13 mouse cellular contexts compared by ENCODE assay signal in the genomic region with DNA sequence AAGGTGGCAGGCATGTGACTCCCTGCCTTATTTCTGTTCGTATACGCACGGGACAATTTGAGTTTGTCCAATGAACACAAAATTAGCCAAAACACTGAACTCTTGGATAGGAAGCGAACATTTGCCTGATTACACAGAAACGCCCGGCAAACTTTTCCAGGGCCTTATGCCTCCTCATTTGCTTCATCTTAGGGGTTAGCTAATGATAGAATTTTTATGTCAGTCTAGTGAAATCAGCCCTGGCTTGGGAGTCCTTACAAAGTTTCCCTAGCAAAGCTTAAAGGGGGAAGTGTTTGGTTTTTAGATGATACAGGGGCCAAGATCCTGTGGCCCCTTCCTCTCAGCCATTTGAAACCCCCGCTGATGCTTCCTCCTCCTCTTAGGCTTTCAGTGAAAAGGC.
A peak's percentile ranks its signal among the peaks of the same experiment; 100 is the strongest.
DNase-seq lines count a peak whose midpoint lies in the region; ATAC-seq lines count a peak whose summit lies in the region.
"Had no signal": no experiment of that assay in that cellular context is flagged by ENCODE, and none has a peak within 500 bp of the region (broad histone marks: within the 10 kb centered on the region; RNA-seq: fewer than 3 reads in every experiment).

No protein-coding gene starts in this region.

- DNase-seq in kidney, adult 18-20 months, result no peak
- no peak for DNase-seq in limb, embryonic 11.5 days (ENCODE audit: low spot score)
- DNase-seq in left cerebral cortex, adult 18-20 months (ENCODE audit: low spot score in 2 of 2), result no peak
- no peak for DNase-seq in right cerebral cortex, postnatal 10 days (ENCODE audit: low spot score in 2 of 2)
- DNase-seq in heart, adult 11 months, result no peak
- DNase-seq: adrenal gland, adult 2 months; cerebellum, postnatal 25 days; lung, adult 18-20 months had no signal

- H3K4me2 ChIP-seq in kidney, embryonic 16.5 days (replicated peaks; ENCODE audit: low read depth, low read length), result peak overlapping the region; percentile 24
- H3K4me2 ChIP-seq in forebrain, embryonic 15.5 days (replicated peaks), result peak overlapping the region; percentile 7; the same call in 1 of the 2 replicates
- H3K4me2 ChIP-seq in limb, embryonic 11.5 days (ENCODE audit: low read depth, severe bottlenecking), result peak overlapping the region; percentile 21; the same call in 1 of the 2 replicates
- peak overlapping the region; percentile 32 for H3K4me2 ChIP-seq in neural tube, embryonic 13.5 days
- H3K4me2 ChIP-seq: stomach, embryonic 15.5 days had no signal

- 22% methylated on average over 7 of the region's 7 CpGs for WGBS in kidney, embryonic 16.5 days
- 14% methylated on average over 7 of the region's 7 CpGs for WGBS in forebrain, embryonic 15.5 days
- 13% methylated on average over 7 of the region's 7 CpGs for WGBS in limb, embryonic 11.5 days
- 23% methylated on average over 7 of the region's 7 CpGs for WGBS in neural tube, embryonic 13.5 days

- H3K9ac ChIP-seq in kidney, embryonic 16.5 days (replicated peaks; ENCODE audit: low read length), result no peak overlapping the region
- no peak overlapping the region for H3K9ac ChIP-seq in forebrain, embryonic 15.5 days (replicated peaks)
- no peak overlapping the region for H3K9ac ChIP-seq in limb, embryonic 11.5 days (ENCODE audit: low read length)
- H3K9ac ChIP-seq in neural tube, embryonic 13.5 days, result no peak overlapping the region
- H3K9ac ChIP-seq: stomach, embryonic 15.5 days had no signal

- H3K4me3 ChIP-seq in kidney, embryonic 16.5 days (ENCODE audit: low read length), result 0 out of 2 replicates have a peak overlapping the region, but pooled peaks have one; percentile 6
- no peak overlapping the region for H3K4me3 ChIP-seq in forebrain, embryonic 15.5 days
- no peak overlapping the region for H3K4me3 ChIP-seq in limb, embryonic 11.5 days (ENCODE audit: low read depth, low read length)
- no peak overlapping the region for H3K4me3 ChIP-seq in neural tube, embryonic 13.5 days
- H3K4me3 ChIP-seq: megakaryocyte, embryonic 14.5 days; stomach, embryonic 15.5 days had no signal

- no peaks in the 10 kb centered on the region for H3K36me3 ChIP-seq in kidney, embryonic 16.5 days (ENCODE audit: insufficient read depth, low read length)
- no peaks in the 10 kb centered on the region for H3K36me3 ChIP-seq in forebrain, embryonic 15.5 days
- H3K36me3 ChIP-seq in limb, embryonic 11.5 days (ENCODE audit: control insufficient read depth, insufficient read depth, low read length), result no peaks in the 10 kb centered on the region
- no peaks in the 10 kb centered on the region for H3K36me3 ChIP-seq in neural tube, embryonic 13.5 days
- H3K36me3 ChIP-seq: stomach, embryonic 15.5 days had no signal

- no peak for ATAC-seq in kidney, embryonic 16.5 days (ENCODE audit: low FRiP score, low TSS enrichment)
- ATAC-seq in forebrain, embryonic 15.5 days (replicated peaks), result no peak
- ATAC-seq in limb, embryonic 11.5 days (ENCODE audit: insufficient number of reproducible peaks, low FRiP score, low TSS enrichment, low read depth), result no peak
- no peak for ATAC-seq in neural tube, embryonic 13.5 days (ENCODE audit: low read depth)

- no peaks in the 10 kb centered on the region for H3K9me3 ChIP-seq in kidney, embryonic 16.5 days (ENCODE audit: low read length)
- H3K9me3 ChIP-seq in forebrain, embryonic 15.5 days, result no peaks in the 10 kb centered on the region
- no peaks in the 10 kb centered on the region for H3K9me3 ChIP-seq in limb, embryonic 11.5 days (ENCODE audit: control insufficient read depth, low read length)
- no peaks in the 10 kb centered on the region for H3K9me3 ChIP-seq in neural tube, embryonic 13.5 days
- H3K9me3 ChIP-seq: megakaryocyte, embryonic 14.5 days; stomach, embryonic 15.5 days had no signal

- peaks cover 37% of the 10 kb centered on the region for H3K4me1 ChIP-seq in kidney, embryonic 16.5 days (ENCODE audit: insufficient read depth, low read length)
- H3K4me1 ChIP-seq in forebrain, embryonic 15.5 days, result peaks cover 19% of the 10 kb centered on the region
- peaks cover 41% of the 10 kb centered on the region for H3K4me1 ChIP-seq in limb, embryonic 11.5 days (ENCODE audit: control insufficient read depth, insufficient read depth, low read length)
- H3K4me1 ChIP-seq in neural tube, embryonic 13.5 days (replicated peaks), result peaks cover 42% of the 10 kb centered on the region
- H3K4me1 ChIP-seq: megakaryocyte, embryonic 14.5 days; stomach, embryonic 15.5 days had no signal

- peak overlapping the region; percentile 45 for H3K27ac ChIP-seq in kidney, embryonic 16.5 days (ENCODE audit: low read length)
- H3K27ac ChIP-seq in forebrain, embryonic 15.5 days (replicated peaks), result no peak overlapping the region
- H3K27ac ChIP-seq in limb, embryonic 11.5 days (replicated peaks; ENCODE audit: low read depth, low read length), result peak overlapping the region; percentile 81
- H3K27ac ChIP-seq in neural tube, embryonic 13.5 days (replicated peaks), result no peak overlapping the region
- H3K27ac ChIP-seq: stomach, embryonic 15.5 days had no signal

- H3K27me3 ChIP-seq in kidney, embryonic 16.5 days (ENCODE audit: insufficient read depth, low read length), result no peaks in the 10 kb centered on the region; the same call in 1 of the 2 replicates
- no peaks in the 10 kb centered on the region for H3K27me3 ChIP-seq in forebrain, embryonic 15.5 days
- H3K27me3 ChIP-seq in limb, embryonic 11.5 days (ENCODE audit: control insufficient read depth, insufficient read depth, low read length), result no peaks in the 10 kb centered on the region
- 0 out of 2 replicates have a peak, but pooled peaks cover 12% of the 10 kb centered on the region for H3K27me3 ChIP-seq in neural tube, embryonic 13.5 days
- H3K27me3 ChIP-seq: megakaryocyte, embryonic 14.5 days; stomach, embryonic 15.5 days had no signal

Comparison
In these comparisons a context has a peak if more than half of its experiments do, and no peak if none do; other contexts are left out.
1. H3K27ac ChIP-seq: peak in kidney, embryonic 16.5 days (single experiment) and limb, embryonic 11.5 days (single experiment); none in forebrain, embryonic 15.5 days (single experiment) and neural tube, embryonic 13.5 days (single experiment).
2. Peak in every context shown above with its lines, with median percentiles within 50 percentile points of each other: H3K4me2 ChIP-seq.